Mouse (Mus musculus) T-helper 2 cell (primary cell): ENCODE measurements at regions not wholly inside any gene's neighbourhood (a gene's known extent, or its start where the extent isn't known, plus 50 kb on each side); places are given as distances from the start of the nearest gene placed in this dataset.

ENCODE experiments used
- in situ Hi-C: fragments of 300-600 bp; cut with MboI, MseI; formaldehyde crosslinking; loops from one replicate; pipeline ENCODE4 v1.15.1; 2025; ENCODE audit warnings: high pct_unique_total_duplicates

DNA sequence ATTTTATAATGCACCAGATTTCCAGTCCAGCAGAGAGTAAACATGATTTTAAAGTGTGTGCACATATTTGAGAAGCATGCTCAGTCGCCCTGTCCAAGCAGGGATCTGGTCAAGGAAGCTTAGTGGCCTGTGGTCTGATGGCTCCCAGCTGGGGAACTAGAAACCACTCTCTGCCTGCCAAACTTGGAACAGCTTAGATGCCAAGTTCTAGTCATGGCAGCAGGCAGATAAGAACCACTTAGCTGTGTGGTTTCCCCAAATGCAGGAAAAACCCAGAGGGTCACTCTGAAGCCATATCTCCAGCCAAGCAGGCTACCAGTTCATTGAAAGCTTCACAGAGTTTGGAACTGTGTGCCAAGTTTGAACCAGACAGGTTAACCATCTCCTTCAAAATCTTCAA lies 86.1 kb downstream of the Fam114a2 start:
- in situ Hi-C loops = no loop called here

- in situ Hi-C loops = no loop called here
Observed at GRCm38 (mm10) chr11:57431886-57432285, 86.5 kb downstream of the Fam114a2 start.

DNA sequence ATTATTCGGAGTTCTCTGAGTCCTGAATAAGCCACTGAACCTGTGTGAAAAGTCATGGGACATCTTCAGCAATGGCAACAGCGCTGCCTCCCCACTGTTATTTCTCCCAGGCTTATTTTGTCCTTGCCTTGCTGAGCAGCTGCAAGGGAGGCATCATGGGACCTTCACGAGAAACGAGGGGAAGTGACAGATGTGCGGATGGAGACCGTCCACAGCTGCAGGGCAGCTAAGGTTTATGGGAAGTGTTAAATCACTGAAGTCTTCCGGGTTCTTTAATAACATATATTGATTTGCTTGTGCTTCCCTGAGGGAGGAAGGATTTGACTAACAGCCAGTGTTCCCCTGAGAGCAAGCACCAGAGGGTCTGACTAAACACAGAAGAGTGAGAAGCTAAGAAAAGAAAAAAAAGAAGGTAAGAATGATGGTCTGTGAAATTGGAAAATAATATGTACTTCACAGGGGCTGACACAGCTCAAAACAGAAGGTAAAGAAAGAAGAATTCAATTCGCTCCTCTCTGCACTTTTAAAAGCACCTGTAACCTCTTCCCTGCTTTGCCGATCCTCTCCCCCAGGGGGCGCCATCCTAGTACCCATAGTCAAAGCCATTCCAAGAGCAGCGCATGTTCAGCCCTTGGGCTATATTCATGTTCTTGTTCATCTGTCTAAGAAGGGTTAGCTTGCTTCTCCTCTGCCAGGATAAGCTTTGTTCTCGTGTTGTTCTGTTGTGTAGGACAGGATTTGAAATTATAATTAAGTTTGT lies 92.2 kb downstream of the Fam114a2 start:
- in situ Hi-C loops = loop anchor here (10.0 kb wide), 1 partner anchor 1229 kb away; the partner anchor contains the start of gene Olfr322

GRCm38 (mm10) chr11:57419416-57419815 lies 99.0 kb downstream of the Fam114a2 start:
- in situ Hi-C loops = no loop called here

- in situ Hi-C loops = no loop called here
Observed at GRCm38 (mm10) chr11:57416011-57416410, 102.4 kb downstream of the Fam114a2 start.

DNA sequence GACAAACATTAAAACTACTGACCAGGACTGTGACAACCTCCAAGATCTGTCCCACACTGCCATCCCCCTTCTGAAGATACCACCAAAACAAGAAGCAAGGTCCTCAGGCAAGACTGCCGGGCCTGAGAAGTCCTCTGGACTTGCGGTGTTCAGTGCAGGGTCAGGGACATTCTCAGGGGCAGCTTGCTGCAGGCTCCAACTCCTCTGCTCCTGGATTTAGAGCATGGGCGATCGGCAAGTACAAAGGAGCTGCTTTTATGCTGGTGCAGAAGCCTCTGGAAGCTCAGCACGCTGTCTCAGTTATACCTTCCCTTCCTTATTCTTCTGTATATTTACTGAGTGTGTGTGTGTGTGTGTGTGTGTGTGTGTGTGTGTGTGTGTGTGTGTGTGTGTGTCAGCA lies 103.2 kb downstream of the Fam114a2 start:
- in situ Hi-C loops = no loop called here

- in situ Hi-C loops = no loop called here
Observed at GRCm38 (mm10) chr11:57414697-57415096, 103.7 kb downstream of the Fam114a2 start.

DNA sequence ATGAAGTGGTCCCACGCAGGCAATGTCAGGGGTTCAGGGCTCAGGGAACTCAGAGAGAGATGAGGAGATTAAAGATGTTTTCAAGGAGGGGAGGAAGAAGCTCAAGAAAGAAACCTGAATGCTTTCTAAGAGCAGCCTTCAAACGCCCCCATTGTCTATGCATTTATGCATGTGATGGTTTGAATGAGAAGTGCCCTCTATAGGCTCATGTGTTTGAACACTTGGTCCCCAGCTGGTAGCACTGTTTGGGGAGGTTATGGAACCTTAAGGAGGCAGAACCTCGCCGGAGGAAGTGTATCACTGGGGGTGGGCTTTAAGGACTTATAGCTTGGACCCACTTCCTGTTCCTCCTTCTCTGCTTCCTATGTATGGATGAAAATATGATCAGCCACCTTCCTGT lies 105.1 kb downstream of the Fam114a2 start:
- in situ Hi-C loops = no loop called here

DNA sequence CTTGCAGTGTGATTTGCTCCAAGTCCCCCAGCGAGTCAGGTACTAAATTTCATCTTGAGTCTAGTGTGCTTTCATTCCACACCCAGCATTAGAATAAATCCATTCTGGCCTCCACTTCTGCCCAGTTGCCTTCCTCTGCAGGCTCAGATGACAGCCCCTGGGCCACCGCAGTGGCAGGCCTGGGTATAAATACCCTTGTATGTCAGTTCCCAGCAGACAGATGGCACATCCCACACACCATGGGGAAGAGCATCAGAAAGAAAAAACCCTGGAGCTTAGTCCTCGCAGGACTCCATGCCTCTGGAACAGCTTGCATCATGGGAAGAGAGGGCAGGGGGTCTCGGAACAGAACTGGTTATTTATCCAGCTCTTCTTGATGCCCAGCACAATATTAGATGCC lies 105.7 kb downstream of the Fam114a2 start:
- in situ Hi-C loops = no loop called here

DNA sequence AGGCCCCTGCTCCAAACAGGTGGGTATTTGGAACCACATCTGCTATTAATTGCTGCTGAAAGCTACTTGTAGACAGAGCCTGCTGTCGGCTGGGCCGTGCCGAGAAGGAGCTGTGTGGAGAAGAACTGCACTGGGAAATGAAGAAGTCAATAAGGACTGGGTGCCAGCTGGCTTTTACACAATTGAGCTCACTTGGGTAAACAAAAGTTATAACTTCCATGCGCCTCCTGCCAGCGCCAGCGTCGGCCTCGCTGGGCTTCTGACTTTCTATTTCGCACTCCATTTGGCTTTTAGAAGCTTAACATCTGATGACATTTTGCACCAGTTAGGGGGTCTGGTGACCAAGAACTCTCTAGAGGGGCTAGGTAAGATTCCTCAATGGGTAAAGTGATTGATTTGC lies 114.2 kb downstream of the Fam114a2 start:
- in situ Hi-C loops = no loop called here

- in situ Hi-C loops = no loop called here
Observed at GRCm38 (mm10) chr11:57401610-57402009, 116.8 kb downstream of the Fam114a2 start.

DNA sequence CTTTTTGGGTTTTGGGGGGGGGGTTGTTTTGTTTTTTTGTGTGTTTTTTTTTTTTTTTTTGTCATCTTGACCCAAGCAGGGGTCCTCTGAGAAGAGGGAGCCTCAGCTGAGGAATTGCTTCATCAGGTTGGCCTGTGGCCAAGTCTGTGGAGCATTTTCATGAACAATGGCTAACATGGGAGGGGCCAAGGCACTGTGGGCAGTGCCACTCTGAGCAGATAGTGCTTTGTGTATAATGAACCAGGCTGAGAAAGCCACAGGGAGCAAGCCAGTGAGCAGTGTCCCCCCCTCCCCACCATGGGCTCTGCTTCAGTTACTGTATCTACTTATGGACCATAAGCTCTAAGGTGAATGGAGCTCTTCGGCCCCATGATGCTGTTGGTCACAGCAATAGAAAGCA lies 119.1 kb downstream of the Fam114a2 start:
- in situ Hi-C loops = no loop called here

- in situ Hi-C loops = no loop called here
Observed at GRCm38 (mm10) chr11:57396429-57396828, 122.0 kb downstream of the Fam114a2 start.

DNA sequence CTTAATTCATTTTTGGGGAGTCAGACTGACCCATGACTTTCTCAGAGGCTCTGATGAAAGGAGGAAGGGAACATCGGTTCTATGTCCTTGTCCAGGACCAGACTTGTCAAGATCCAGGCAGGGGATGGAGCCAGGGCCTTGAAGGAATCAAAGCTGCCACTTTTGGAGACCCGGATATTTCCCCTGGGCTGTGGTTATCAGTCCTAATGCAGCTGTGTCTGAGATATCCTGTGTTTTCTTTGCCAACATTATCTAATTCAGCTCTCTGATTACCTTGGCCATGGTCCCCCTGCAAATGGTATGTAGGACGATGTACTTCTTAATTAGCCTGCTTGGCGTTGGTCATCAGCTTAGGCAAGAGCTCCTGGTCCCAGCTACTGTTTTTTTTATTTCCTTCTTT lies 127.6 kb downstream of the Fam114a2 start:
- in situ Hi-C loops = no loop called here
